Mouse (Mus musculus) T-cell, adult 66 days (primary cell): ENCODE measurements around the gene Mpi. TPM values are rescaled to one million over a fixed set of nuclear protein-coding genes. Genes with fewer than 3 reads are reported as not detected.

Experiments
- total RNA-seq, 2 experiments: library from RNA; stranded (reverse); gene quantifications; 3 replicates in 1 of 2; 4 replicates in 1 of 2; pipeline ENCODE4 v1.2.4; 2023

Gene Mpi
- 10 to 100 TPM; 11.5 to 15.4 TPM for total RNA-seq

DNA sequence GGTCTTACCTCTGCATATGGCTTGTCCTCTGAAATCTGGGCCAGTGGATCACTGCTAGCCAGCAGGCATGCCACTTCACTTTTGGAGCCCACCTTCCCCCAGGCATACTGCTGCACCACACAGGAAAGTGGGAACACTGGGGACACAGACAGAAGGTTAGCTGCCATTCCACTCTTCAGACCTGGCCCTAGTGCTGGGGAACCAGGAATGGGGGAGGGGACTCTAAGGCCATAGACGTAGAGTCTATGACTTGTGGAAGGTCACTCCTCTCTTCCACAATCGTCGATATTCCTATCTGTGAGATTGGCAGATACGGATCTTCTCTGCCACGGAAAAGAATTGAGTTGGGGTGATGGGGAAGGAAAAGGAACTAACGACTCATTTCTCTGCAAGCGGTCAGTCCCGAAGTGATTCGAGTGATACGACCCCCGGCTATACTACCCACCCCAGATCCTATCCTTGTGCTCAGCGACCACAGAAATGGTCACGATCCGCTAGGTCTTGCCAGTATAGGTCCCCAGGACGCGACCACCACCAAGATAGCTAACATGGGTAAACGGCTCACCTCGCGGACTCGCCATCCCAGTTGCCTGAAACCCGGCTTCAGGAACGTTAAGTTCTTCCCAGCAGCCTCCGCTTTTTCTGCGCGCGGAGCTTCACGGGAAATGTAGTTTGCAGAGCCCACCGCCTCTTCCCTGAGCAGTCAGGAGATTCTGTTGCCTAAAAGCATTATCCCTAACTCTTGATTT is at the start of gene Mpi:
TSS of gene Mpi (minus strand) at position 625 of the 749 bp plus-strand sequence.

DNA sequence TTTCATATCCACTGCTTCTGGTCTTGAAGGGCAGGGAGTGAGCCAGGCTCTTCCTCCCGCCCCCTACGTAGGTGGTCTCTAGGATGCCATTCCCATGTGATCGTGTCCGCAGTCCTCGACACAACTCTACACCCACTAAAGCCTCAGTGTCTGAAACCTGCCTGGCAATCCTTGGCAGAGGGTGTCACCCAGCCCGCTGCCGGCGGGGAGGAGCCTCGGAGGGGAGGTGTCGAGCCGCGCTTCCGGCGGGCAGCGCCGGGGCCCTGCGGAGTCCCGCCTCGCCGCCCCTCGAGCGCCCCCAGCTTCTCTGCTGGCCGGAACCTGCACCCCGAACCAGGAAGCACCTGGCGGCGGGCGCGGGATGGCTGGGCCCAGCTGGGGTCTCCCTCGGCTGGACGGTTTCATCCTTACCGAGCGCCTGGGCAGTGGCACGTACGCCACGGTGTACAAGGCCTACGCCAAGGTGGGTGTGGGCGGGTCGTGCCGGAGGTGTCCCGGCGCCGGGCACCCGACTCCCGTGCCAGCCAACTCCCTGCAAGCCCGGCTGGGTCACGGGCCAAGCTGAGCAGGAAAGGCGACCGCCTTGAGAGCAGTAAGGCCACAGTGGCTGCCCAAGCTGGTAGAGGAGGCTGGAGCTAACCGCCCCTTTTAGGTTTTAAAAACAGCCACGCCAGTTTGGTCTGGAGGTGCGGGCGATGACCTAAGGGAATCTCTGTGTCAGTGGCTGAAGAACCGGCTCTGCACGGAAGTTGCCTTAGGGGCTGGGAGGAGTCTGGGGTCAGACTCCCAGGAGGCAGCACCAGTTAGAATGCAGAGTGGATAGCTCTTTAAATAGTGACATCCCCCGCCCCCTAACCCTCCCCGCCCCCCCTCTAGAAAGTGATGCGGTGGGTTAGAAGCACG is 36.9 kb upstream of the Mpi start, which contains the start of gene Ulk3:
TSS of gene Ulk3 (plus strand) at position 229 of the 903 bp plus-strand sequence.

DNA sequence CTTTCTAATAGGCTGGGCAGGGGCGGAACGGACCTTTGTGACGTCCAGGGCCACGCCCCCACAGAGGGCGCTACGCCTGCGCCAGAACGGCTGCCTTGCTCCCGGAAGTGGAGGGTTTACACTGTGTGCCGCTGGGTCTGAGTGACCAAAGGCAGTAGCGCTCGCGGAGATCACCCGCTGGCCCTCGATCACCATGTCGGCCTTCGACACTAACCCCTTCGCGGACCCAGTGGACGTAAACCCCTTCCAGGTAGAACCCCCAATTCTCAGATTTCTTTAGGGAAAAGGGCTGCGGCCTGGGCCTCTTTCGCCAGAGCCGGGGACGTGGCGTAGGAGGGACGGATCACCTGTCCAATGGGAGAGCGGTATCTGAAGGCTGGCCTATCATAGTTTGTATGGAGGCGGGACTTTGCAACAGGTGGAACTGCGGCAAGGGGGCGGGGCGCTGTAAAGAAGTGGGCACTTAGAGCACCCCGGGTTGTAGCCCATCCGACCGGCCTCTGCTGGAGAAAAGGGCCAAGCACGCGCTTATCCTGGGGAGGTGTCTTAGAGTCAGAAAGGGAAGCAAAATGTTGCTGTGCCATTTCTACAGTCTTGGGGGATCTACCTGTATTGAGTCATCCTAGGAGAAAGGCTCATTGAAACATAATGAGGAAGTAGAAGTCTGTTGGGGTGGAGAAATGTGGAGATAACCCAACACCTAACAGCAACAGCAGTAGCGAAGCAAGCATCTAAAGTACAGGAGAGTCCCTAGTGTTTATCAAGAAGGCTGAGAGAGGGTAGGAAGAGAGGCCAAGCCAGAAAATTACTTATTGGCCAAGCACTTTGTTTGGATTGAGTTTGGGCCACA is 8.5 kb upstream of the Mpi start, which contains the start of gene Scamp2:
TSS of gene Scamp2 (plus strand) at position 83 of the 850 bp plus-strand sequence.

DNA sequence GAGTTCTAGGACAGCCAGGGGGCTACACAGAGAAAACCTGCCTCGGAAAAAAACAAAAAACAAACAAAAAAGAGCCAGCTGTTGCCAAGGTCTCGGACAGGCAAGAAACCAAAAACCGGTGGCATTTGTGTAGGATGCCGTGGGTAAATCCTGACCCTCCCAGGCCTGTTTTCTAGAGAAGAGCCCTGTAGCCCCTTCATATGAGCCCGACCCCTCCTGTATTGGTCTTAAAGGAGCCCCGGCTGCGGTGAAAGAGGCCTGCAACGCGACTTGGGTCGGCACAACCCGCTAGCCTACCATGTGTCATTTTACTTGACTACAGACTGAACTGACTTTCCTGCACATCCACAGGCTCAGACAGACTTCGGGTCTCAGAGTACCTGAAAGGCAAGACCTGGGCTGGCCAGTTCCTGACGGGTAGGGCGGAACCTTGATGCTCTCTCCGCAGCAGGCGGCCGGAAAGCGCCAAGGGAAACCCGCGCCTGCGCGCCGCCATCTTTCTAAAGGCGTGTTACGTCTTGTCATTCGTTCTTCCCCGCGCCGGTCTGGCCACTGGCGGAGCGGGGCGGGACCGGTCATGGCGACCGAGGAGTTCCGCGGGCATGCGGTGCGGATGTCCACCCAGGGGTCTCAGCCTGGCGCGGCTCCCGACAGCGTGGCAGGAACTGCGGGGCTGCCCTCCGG is 15.4 kb downstream of the Mpi start, which contains the start of gene Fam219b:
TSS of gene Fam219b (plus strand) at position 485 of the 684 bp plus-strand sequence.

DNA sequence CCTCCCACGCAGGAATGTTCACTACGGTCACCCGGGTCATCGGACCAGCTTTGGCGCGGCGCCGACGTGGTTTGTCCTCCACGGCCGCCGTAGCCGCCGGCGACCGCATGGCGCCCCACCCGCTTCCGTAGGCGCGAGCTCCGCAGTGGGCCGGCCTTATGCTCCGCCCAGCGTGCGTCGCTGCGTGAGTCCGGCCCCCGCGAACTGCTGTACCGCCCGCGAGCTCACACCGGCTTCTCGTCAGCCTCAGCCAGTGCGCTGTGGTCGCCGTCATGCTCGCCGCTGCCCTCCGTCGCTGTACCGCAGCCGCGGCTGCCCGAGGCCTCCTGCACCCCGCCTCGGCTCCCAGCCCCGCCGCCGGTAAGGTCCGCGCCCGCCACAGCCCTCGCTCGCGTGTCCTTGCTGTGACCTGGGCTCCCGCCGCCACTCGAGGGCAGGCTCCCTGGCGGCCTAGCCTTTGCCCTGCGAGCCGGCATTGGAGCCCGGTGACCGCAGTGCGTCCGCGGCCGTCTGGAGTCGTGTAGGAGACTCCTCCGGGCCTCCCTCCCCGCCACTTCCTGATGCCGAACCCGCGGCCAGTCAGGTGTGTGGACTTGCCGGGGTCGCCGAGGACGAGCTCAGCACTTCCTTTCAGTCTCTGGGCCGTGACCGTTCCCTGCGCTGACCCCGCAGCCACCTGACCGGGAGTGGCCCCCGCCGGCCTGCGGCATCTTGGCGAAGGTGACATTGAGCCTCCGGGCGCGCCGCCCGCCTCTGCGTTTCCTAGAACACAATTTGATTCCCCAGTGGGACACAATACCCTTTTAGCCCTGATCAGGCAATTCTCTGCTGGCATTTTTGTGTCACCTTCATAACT is 31.3 kb downstream of the Mpi start, which contains the start of gene Cox5a:
TSS of gene Cox5a (plus strand) at position 219 of the 856 bp plus-strand sequence.

DNA sequence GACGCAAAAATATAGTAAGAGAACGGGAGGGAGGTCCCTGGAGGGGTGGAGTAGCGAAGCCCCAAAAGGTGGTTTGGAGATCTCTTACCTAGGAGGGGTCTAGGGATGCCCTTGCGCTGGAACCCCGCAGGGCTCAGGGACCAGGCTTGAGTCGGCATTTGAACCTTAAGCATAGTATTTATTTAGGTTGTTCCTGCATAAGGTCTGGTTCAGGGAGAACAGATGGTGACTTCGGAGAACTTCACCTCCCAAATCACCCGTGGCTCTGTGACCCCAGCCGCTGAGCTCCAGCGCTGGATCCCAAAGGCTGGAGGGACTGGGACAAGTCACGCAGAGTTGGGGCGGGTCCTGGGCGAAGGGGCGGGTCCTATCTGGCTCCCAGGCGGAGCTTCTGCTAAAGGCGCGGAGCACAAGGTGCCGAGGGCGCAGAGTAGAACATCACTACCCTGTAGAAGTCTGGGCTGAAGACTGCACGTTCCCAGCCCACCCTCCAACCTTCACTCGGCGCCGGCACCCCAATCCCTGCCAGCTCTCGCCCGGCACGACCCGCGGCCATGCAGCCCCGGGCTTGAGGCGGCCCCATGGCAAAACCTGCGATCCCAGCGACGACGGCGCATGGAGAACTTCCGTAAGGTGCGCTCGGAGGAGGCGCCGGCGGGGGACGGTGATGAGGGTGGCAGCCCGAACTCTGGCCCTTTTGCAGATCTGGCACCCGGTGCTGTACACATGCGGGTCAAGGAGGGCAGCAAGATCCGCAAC is 48.8 kb downstream of the Mpi start, which contains the start of gene Rpp25:
TSS of gene Rpp25 (plus strand) at position 405 of the 759 bp plus-strand sequence.

Other genes with a start within 250 kb of the Mpi start
- gene Ppcdc, start 112.6 kb downstream of the Mpi start, total RNA-seq: 10 to 100 TPM; 54.9 to 63.1 TPM
- under 1 TPM in 1 of 2 experiments, not detected in 1; 0.47 TPM for gene Scamp5, start 84.7 kb downstream of the Mpi start, total RNA-seq
- not detected for gene Rpp25, start 48.7 kb downstream of the Mpi start, total RNA-seq
- gene Cox5a, start 31.5 kb downstream of the Mpi start, total RNA-seq: 100 to 1,000 TPM in 1 of 2 experiments, 10 to 100 TPM in 1; 87.5 to 109 TPM
- gene Fam219b, start 15.2 kb downstream of the Mpi start, total RNA-seq: 10 to 100 TPM; 17.1 to 19.7 TPM
- 10 to 100 TPM; 57.5 to 62.3 TPM for gene Scamp2, start 8.2 kb upstream of the Mpi start, total RNA-seq
- gene Ulk3, start 36.7 kb upstream of the Mpi start, total RNA-seq: 10 to 100 TPM; 75.2 to 79.6 TPM
- under 1 TPM; 0.38 to 0.50 TPM for gene Cplx3, start 53.5 kb upstream of the Mpi start, total RNA-seq
- 1 to 10 TPM; 1.8 to 4.1 TPM for gene Lman1l, start 68.0 kb upstream of the Mpi start, total RNA-seq
- gene Csk, start 100.9 kb upstream of the Mpi start, total RNA-seq: 100 to 1,000 TPM; 332 to 355 TPM
- gene Cyp1a2, start 130.9 kb upstream of the Mpi start, total RNA-seq: not detected
- under 1 TPM in 1 of 2 experiments, not detected in 1; 0.20 TPM for gene Cyp1a1, start 135.2 kb upstream of the Mpi start, total RNA-seq
- gene Edc3, start 155.8 kb upstream of the Mpi start, total RNA-seq: 10 to 100 TPM; 22.4 to 22.9 TPM
- gene Clk3, start 213.1 kb upstream of the Mpi start, total RNA-seq: 100 to 1,000 TPM; 187 to 199 TPM